Mouse (Mus musculus) heart, postnatal 4 days (tissue): Measurements from ENCODE around the gene Sost. TPM values are rescaled to one million over a fixed set of nuclear protein-coding genes. Genes with fewer than 3 reads are reported as not detected.
A peak's percentile ranks its signal among the peaks of the same experiment; 100 is the strongest.
"Not testable (repeated sequence)": the region's sequence is repeated elsewhere in the genome, so short reads cannot be mapped to it uniquely, and the experiment has no call there.

Experiments used
- DNase-seq: peaks from one replicate; pipeline ENCODE4 v3.0.0; 2021
- total RNA-seq, 2 experiments: library from RNA; stranded (reverse); gene quantifications; 2 replicates each; pipeline ENCODE4 v1.2.3; 2021

The Sost gene
- total RNA-seq = 1 to 10 TPM; 7.5 to 8.2 TPM

DNA sequence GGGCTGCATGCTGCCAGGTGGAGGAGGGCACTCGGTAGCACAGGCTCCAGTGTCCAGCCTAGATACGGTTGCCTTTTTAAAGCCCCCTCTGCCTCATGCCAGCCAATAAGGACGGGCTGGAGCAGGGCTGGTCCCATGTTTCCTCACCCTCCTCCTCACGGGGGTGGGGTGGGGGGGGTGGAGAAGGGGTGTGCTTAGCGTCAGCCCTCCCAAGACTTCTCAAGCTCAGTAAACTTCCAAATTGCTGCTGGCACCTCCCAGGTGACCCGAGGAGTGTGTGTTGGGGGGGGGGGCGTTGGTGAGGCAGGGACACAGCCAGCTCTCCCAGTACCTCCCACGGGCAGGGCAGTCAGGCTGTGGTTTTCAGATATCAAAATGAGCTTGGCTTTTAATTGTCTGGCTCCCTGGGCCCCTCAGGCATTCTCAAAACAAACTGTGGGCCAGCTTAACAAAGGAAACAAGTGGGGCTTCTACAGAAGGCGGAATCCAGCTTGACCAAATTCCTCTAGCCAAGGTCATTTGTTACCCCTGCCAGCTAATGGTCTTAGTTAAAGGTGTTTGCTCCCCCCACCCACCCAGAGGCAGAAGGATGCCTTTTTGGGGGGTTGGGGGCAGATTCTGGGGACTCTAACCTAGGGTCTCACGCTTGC, at the start of gene Sost:
TSS of gene Sost (minus strand) at position 51 of the 650 bp plus-strand sequence.
- no peak for DNase-seq

DNA sequence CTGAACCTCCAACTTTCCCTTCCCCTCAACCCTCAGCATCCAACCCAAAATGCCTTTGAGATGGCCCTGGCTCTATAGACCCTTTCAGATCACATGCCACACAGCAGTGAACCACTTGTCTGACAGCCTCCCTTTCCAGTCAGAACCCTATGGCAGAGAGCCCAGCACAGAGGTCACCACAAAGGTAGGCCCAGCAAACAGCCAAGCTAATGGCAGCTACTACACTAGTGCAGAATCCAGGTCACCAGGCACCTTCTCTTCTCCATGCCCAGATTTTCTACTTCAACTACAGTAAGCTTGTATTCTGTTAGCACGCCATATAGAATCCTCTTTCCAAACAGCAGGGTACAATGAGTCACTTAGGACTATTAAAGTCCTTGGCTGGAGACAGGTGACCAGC, 49.3 kb upstream of the Sost start:
- DNase-seq = peak; percentile 59

DNA sequence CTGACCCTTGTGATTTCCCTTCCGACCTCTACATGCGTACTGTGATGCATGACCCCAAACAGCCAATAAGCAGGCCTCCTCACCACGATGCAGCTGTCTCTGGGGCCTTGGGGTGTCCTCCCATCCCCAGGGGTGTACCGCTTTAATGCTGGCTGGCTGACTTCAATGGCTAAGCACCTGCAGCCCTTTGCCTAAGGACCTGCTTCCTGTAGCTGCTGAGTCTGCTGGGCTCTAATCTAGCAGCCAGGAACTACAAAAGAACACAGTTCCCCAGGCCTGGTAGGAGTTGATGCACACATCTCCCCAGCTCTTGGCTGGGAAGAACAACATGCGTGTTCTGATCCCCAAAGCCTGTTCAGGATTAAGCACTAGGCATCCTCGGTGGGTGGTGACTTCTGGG, 48.7 kb upstream of the Sost start:
- DNase-seq = no peak

DNA sequence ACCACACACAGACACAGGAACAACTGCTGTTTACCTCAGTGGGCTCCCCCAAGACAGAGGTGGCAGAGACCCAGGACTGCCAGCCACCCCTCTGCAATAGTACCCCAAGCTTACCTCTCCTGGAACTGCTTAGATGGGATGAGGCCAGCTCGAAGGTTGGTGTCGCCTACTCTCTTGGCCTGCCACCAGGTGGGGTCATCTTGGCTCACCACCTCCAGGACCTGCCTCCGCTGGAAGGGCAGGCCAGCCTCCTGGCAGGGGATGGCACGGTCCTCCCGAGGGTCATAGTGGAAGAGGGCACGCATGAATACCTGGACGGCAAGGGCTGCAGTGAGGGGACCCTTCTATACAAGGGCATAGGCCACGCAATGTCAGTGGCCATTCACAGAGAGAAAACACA, 46.4 kb upstream of the Sost start:
- no peak for DNase-seq

- DNase-seq = no peak
Measured at GRCm38 (mm10) chr11:102011510-102011909, 44.7 kb upstream of the Sost start.

DNA sequence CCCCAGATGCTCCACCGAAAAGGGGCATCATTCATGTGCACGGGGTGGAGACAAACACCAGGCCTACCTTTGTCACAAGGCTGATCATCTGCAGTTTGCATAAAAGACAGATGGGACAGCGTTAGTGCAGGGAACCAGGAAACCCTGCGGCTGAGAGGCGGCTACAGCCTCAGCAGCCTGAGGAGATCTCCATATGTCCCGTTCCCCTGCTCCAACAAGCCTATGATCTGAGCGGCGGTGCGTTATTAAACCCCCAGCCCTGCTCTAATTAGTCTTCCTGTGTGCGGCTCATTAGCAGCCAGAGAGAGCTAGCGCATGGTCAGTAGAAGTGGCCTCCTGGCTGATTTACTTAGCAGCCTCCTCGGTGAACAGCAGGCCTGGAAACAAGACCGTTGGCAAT, 43.3 kb upstream of the Sost start:
- no peak for DNase-seq

- no peak for DNase-seq
Measured at GRCm38 (mm10) chr11:102008954-102009637, 42.3 kb upstream of the Sost start.

DNA sequence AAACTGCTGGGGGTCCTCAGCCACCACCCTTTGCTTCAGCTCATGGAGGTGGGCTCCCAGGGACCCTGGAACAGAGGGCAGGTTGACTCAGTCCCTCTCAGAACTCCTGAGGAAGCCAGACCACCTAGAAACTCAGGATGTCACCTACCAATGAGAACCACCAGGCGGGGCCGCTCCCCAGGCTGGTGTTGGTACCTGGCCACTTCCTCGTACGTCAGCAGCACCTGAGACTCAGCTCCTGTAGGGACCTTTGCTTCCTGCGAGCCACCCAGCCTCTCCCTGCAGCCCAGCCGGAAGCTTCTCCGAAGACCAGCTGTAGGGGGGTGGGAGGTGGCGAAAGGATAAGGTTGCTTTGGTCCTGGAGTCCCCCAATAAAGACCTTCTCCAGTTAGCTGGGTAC, 41.6 kb upstream of the Sost start:
- no peak for DNase-seq

GRCm38 (mm10) chr11:102006688-102007087, 39.9 kb upstream of the Sost start:
- no peak for DNase-seq

DNA sequence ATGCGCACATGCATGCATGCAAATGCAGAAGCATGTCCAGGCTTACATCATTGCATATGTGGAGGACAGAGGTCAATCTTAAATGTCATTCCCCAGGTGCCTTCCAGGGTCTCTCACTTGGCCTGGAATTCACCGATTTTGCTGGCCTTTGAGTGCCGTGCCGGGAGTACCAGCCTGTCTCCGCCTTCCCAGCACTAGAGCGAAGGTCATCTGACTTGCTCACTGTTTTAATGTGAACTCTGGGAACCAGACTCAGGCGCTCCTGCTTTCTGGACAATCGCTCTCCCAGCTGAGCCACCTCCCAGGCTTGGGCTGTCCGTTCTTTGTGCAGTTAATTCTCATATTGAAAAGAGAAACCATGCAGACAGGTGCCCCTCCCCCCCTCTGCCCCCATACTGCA, 39.5 kb upstream of the Sost start:
- DNase-seq = no peak

DNA sequence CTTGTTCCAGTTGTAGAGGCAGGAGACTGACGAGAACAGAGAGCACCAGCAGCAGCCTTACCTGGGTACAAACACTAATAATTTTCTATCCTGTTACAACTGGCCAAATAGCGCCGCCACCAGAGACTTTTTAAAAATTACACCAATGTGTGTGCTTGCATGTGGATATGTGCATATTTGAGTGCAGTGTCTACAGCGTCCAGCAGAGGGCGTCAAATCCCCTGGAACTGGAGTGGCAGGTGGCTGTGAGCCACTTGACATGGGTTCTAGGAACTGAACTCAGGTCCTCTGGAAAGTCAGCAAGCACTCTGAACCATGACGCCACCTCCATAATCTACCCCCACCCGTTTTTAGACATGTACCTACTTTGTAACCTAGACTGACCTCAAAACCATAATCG, 37.4 kb upstream of the Sost start:
- DNase-seq = no peak

DNA sequence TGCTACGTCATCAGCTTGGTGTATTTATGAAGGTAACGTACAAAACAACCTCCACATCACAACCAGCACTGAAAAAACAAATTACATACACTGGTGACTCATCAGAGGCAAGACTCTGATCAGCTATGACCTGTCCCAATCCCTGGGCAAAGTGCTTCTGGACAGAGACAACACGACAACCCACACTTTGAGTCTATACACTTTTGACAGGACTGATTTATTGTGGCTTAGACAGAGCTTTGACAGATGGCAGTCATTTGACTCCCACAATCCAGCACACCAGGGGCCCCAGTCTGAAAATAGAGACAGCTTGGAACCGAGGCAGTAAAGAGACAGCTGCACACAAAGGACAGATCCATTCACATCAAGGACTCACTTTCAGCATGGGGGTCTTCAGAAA, 32.7 kb upstream of the Sost start:
- no peak for DNase-seq

DNA sequence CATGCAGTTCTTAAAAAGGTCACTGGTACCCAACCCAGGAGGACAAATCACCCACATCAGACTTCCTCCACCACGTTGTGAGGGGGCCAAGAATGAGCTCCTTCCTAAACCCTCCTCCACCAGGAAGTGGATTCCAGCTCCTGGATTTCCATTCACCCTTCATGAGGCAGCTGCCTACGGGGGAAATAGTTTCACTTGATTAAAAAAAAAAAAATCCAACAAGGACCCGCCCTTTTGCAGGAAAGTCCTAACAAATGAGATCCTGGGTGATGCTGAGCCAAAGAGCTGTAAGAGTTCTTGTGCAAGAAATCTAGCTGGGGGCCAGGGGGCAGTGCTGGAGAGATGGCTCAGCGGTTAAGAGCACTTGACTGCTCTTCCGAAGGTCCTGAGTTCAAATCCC, 31.4 kb upstream of the Sost start:
- peak; percentile 38 for DNase-seq

- no peak for DNase-seq
Measured at GRCm38 (mm10) chr11:101995938-101996337, 29.1 kb upstream of the Sost start.

- DNase-seq = no peak
Measured at GRCm38 (mm10) chr11:101994100-101994499, 27.3 kb upstream of the Sost start.

GRCm38 (mm10) chr11:101992411-101992810, 25.6 kb upstream of the Sost start:
- DNase-seq = no peak

- no peak for DNase-seq
Measured at GRCm38 (mm10) chr11:101991813-101992212, 25.0 kb upstream of the Sost start.

GRCm38 (mm10) chr11:101990244-101990643, 23.4 kb upstream of the Sost start:
- no peak for DNase-seq

DNA sequence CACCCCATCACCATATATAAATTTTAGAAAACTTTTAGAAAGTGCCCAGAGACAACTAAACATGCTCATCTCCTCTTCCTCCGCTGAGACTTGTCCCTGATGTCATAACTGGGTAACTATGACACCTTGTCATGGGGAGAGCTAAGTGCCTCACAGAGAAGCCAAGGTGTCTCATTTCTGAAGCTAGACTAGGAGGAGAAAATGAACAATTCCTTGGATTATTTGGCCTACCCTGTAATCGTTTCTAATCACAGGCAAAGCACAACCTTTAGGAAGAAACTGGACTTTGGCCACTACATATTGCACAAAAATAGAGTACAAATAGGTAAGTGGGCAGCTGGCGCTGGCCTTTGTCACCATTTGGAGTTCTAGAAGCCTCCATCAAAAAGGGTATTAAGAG, 20.1 kb upstream of the Sost start, which contains the start of gene Dusp3:
TSS of gene Dusp3 (minus strand) at position 101 of the 400 bp plus-strand sequence.
- no peak for DNase-seq

- DNase-seq = peak; percentile 93
Measured at GRCm38 (mm10) chr11:101985990-101986389, 19.2 kb upstream of the Sost start.

- DNase-seq = not testable (repeated sequence)
Measured at GRCm38 (mm10) chr11:101985450-101985849, 18.6 kb upstream of the Sost start.

DNA sequence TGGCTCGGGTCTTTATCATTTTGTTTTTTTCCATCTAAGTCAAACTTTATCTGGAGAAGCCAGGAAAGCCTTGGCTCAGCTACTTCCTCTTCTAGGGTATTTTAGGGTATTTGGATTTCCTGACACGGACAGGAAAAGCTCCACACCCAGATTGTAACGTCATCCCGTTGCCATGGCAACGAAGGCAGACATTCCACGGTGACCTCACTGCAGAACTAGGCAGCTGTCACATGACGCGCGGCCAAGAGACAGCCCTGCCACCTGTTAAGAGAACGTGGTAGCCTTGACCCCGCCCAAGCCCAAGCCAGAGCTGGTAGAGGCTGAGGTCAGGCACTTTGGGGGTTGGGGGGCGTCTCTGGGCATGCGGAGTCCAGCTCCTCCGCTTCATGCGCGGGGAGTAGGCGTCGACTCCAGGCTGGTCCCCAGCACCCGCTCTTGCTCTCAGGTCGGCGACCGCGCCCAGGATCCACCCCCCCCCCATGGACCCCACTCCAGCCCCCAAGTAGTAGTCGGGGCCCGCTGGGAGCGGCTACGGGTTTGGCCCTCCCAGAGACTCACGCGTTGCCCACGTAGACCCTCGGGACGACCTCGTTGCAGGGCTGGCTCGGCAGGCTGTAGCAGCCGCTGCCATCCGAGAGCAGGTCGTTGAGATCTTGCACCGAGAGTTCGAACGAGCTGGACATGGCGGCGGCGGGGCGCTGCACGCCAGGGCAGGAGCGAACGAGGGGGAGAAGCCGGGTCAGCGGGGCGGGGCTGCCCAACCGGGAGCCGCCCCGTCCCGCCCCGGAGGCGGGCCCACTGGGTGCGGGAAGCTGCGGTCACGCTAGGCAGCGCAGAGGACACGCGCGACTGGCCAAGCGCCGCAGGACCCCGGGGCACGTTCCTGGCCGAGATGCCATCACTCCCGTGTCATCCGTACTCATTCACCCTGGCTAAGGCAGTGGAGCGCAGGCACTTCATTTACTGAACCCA, 17.5 kb upstream of the Sost start, which contains the start of gene Cfap97d1:
TSS of gene Cfap97d1 (plus strand) at position 226 of the 972 bp plus-strand sequence.
- DNase-seq = peak; percentile 97

- no peak for DNase-seq
Measured at GRCm38 (mm10) chr11:101983431-101983921, 16.7 kb upstream of the Sost start.
